Mouse (Mus musculus) neural tube, embryonic 15.5 days (tissue): ENCODE results near the gene Csk. TPM values are rescaled to one million over a fixed set of nuclear protein-coding genes. Genes with fewer than 3 reads are reported as not detected.

Experiments
- ATAC-seq: fragments of 200-750 bp; cut with Nextera tagmentation; 2 replicates; pipeline ENCODE4 v1.8.0; 2017; ENCODE audit warnings: mild to moderate bottlenecking, moderate TSS enrichment, moderate library complexity; ENCODE audit not compliant: low FRiP score
- H3K27ac ChIP-seq: fragments of 300-500 bp; sonication (generic); replicated peaks from 2 replicates; pipeline ENCODE4 v1.5.1; 2015; ENCODE audit warnings: mild to moderate bottlenecking, inconsistent platforms
- H3K27me3 ChIP-seq: fragments of 300-500 bp; sonication (generic); replicated peaks from 2 replicates; pipeline ENCODE4 v1.6.1; 2015; ENCODE audit warnings: inconsistent platforms
- H3K36me3 ChIP-seq: fragments of 300-500 bp; sonication (generic); 2 replicates; pipeline ENCODE4 v1.6.1; 2015; ENCODE audit warnings: inconsistent platforms
- H3K4me1 ChIP-seq: fragments of 300-500 bp; sonication (generic); 2 replicates; pipeline ENCODE4 v1.6.1; 2015; ENCODE audit warnings: inconsistent platforms
- H3K4me2 ChIP-seq: fragments of 300-500 bp; sonication (generic); 2 replicates; pipeline ENCODE4 v1.6.1; 2015; ENCODE audit warnings: inconsistent platforms, mild to moderate bottlenecking, moderate library complexity
- H3K4me3 ChIP-seq: fragments of 300-500 bp; sonication (generic); replicated peaks from 2 replicates; pipeline ENCODE4 v1.5.1; 2015; ENCODE audit warnings: mild to moderate bottlenecking, inconsistent platforms
- H3K9ac ChIP-seq: fragments of 300-500 bp; sonication (generic); replicated peaks from 2 replicates; pipeline ENCODE4 v1.6.1; 2015; ENCODE audit warnings: mild to moderate bottlenecking, inconsistent platforms
- H3K9me3 ChIP-seq: fragments of 300-500 bp; sonication (generic); replicated peaks from 2 replicates; pipeline ENCODE4 v1.6.1; 2016; ENCODE audit warnings: inconsistent platforms
- WGBS: fragments of 180-500 bp; shearing (Covaris S2); methylation state at CpG from one replicate; pipeline ENCODE4 v1.1.7; 2015; ENCODE audit warnings: mixed read lengths; 5-methylcytosine and 5-hydroxymethylcytosine counted together
- polyA plus RNA-seq: library from polyadenylated mRNA; unstranded; fragments of >200 nt; fragmentation: Nextera tagmentation; extraction: Ambion mirVana; gene quantifications from 2 replicates; pipeline ENCODE4 v1.2.1, GENCODE M21; 2015

The Csk gene
- polyA plus RNA-seq, 1 experiment from 2014 or later: 43.1 TPM

GRCm38 (mm10) chr9:57613975-57614374 lies 39.5 kb downstream of the Csk start:
- H3K9me3 ChIP-seq: no peaks in the 10 kb centered on the region
- no peak overlapping the region for H3K4me3 ChIP-seq
- no peaks in the 10 kb centered on the region for H3K27me3 ChIP-seq
- no peak for ATAC-seq
- 76% methylated on average over 7 of the region's 7 CpGs for WGBS
- H3K36me3 ChIP-seq: no peaks in the 10 kb centered on the region
- no peak overlapping the region for H3K4me2 ChIP-seq
- no peaks in the 10 kb centered on the region for H3K4me1 ChIP-seq
- no peak overlapping the region for H3K27ac ChIP-seq
- H3K9ac ChIP-seq: no peak overlapping the region

GRCm38 (mm10) chr9:57612587-57612986 lies 40.8 kb downstream of the Csk start:
- H3K27ac ChIP-seq: no peak overlapping the region
- H3K9ac ChIP-seq: no peak overlapping the region
- ATAC-seq: no peak
- H3K4me3 ChIP-seq: no peak overlapping the region
- no peaks in the 10 kb centered on the region for H3K9me3 ChIP-seq
- peaks cover 6% of the 10 kb centered on the region; the same call in 1 of the 2 replicates for H3K27me3 ChIP-seq
- no peak overlapping the region for H3K4me2 ChIP-seq
- H3K4me1 ChIP-seq: no peaks in the 10 kb centered on the region
- 88% methylated on average over 7 of the region's 7 CpGs for WGBS
- no peaks in the 10 kb centered on the region for H3K36me3 ChIP-seq

GRCm38 (mm10) chr9:57610359-57610826 lies 43.0 kb downstream of the Csk start:
- Histone ChIP-seq H3K4me3 (no peak overlapping the region), H3K4me2 (no peak overlapping the region), H3K4me1 (peaks cover 10% of the 10 kb centered on the region), H3K9ac (no peak overlapping the region), H3K9me3 (no peaks in the 10 kb centered on the region), H3K27ac (no peak overlapping the region), H3K27me3 (peaks cover 19% of the 10 kb centered on the region), H3K36me3 (no peaks in the 10 kb centered on the region)
- ATAC-seq: no peak
- 52% methylated on average over 3 of the region's 3 CpGs for WGBS

- Histone ChIP-seq H3K36me3 (no peaks in the 10 kb centered on the region), H3K4me2 (no peak overlapping the region), H3K4me3 (no peak overlapping the region), H3K9ac (no peak overlapping the region), H3K27ac (no peak overlapping the region), H3K4me1 (peaks cover 10% of the 10 kb centered on the region), H3K9me3 (no peaks in the 10 kb centered on the region), H3K27me3 (peaks cover 24% of the 10 kb centered on the region)
- 71% methylated on average over 3 of the region's 3 CpGs for WGBS
- no peak for ATAC-seq
Observed at GRCm38 (mm10) chr9:57609803-57610202, 43.6 kb downstream of the Csk start.

GRCm38 (mm10) chr9:57606139-57606851 lies 47.1 kb downstream of the Csk start, which contains the start of gene Cplx3:
Cplx3 (minus strand) TSS chr9:57606281.
- no peaks in the 10 kb centered on the region for H3K36me3 ChIP-seq
- H3K4me3 ChIP-seq: peak within 1 kb of the TSS; percentile 26
- peaks cover 13% of the 10 kb centered on the region for H3K4me1 ChIP-seq
- peaks cover 28% of the 10 kb centered on the region for H3K27me3 ChIP-seq
- 0 out of 2 replicates have a peak, but pooled peaks have one; percentile 39 for ATAC-seq
- no peaks in the 10 kb centered on the region for H3K9me3 ChIP-seq
- WGBS: 4% methylated on average over 24 of the region's 24 CpGs
- H3K27ac ChIP-seq: no peak within 1 kb of the TSS
- 0 out of 2 replicates have a peak within 1 kb of the TSS, but pooled peaks have one; percentile 17 for H3K9ac ChIP-seq
- peak within 1 kb of the TSS; percentile 54 for H3K4me2 ChIP-seq

GRCm38 (mm10) chr9:57605503-57605902 lies 47.9 kb downstream of the Csk start:
- Histone ChIP-seq H3K27ac (no peak overlapping the region), H3K9me3 (no peaks in the 10 kb centered on the region), H3K4me2 (no peak overlapping the region), H3K36me3 (no peaks in the 10 kb centered on the region), H3K4me3 (no peak overlapping the region), H3K9ac (no peak overlapping the region), H3K4me1 (peaks cover 18% of the 10 kb centered on the region), H3K27me3 (peaks cover 28% of the 10 kb centered on the region)
- ATAC-seq: no peak
- WGBS: 28% methylated on average over 9 of the region's 9 CpGs

GRCm38 (mm10) chr9:57604875-57605274 lies 48.6 kb downstream of the Csk start:
- Histone ChIP-seq H3K4me1 (peaks cover 18% of the 10 kb centered on the region), H3K9ac (no peak overlapping the region), H3K4me2 (no peak overlapping the region), H3K9me3 (no peaks in the 10 kb centered on the region), H3K36me3 (no peaks in the 10 kb centered on the region), H3K27ac (no peak overlapping the region), H3K27me3 (peaks cover 28% of the 10 kb centered on the region), H3K4me3 (no peak overlapping the region)
- ATAC-seq: no peak
- WGBS: 86% methylated on average over 4 of the region's 4 CpGs

- 68% methylated on average over 8 of the region's 8 CpGs for WGBS
Observed at GRCm38 (mm10) chr9:57602098-57602497, 51.3 kb downstream of the Csk start.

GRCm38 (mm10) chr9:57601353-57601706 lies 52.1 kb downstream of the Csk start:
- H3K9ac ChIP-seq: no peak overlapping the region
- H3K4me2 ChIP-seq: no peak overlapping the region
- peaks cover 26% of the 10 kb centered on the region for H3K4me1 ChIP-seq
- no peak overlapping the region for H3K4me3 ChIP-seq
- peaks cover 18% of the 10 kb centered on the region for H3K27me3 ChIP-seq
- 0 out of 2 replicates have a peak, but pooled peaks have one; percentile 33 for ATAC-seq
- 67% methylated on average over 2 of the region's 2 CpGs for WGBS
- H3K27ac ChIP-seq: peak overlapping the region; percentile 51; the same call in 1 of the 2 replicates
- H3K9me3 ChIP-seq: no peaks in the 10 kb centered on the region
- H3K36me3 ChIP-seq: peaks cover 3% of the 10 kb centered on the region; the same call in 1 of the 2 replicates

More at GRCm38 (mm10) chr9:57602098-57602497, 51.3 kb downstream of the Csk start:
- H3K4me1 ChIP-seq: peaks cover 30% of the 10 kb centered on the region
- H3K9ac ChIP-seq: no peak overlapping the region
- no peak overlapping the region for H3K27ac ChIP-seq
- ATAC-seq: no peak
- H3K4me2 ChIP-seq: no peak overlapping the region
- H3K9me3 ChIP-seq: no peaks in the 10 kb centered on the region
- H3K36me3 ChIP-seq: no peaks in the 10 kb centered on the region
- H3K4me3 ChIP-seq: no peak overlapping the region
- H3K27me3 ChIP-seq: peaks cover 23% of the 10 kb centered on the region

GRCm38 (mm10) chr9:57600620-57601352 lies 52.6 kb downstream of the Csk start:
- peaks cover 6% of the 10 kb centered on the region; the same call in 1 of the 2 replicates for H3K36me3 ChIP-seq
- H3K9me3 ChIP-seq: no peaks in the 10 kb centered on the region
- WGBS: 16% methylated on average over 3 of the region's 3 CpGs
- ATAC-seq: no peak
- no peak overlapping the region for H3K4me3 ChIP-seq
- peaks cover 13% of the 10 kb centered on the region for H3K27me3 ChIP-seq
- no peak overlapping the region for H3K9ac ChIP-seq
- no peak overlapping the region for H3K27ac ChIP-seq
- H3K4me2 ChIP-seq: no peak overlapping the region
- H3K4me1 ChIP-seq: peaks cover 20% of the 10 kb centered on the region; the same call in 1 of the 2 replicates

GRCm38 (mm10) chr9:57598851-57599563 lies 54.4 kb downstream of the Csk start:
- Histone ChIP-seq H3K9ac (no peak overlapping the region), H3K27me3 (no peaks in the 10 kb centered on the region), H3K9me3 (no peaks in the 10 kb centered on the region), H3K4me1 (peaks cover 20% of the 10 kb centered on the region; the same call in 1 of the 2 replicates), H3K4me3 (no peak overlapping the region), H3K27ac (no peak overlapping the region), H3K4me2 (no peak overlapping the region), H3K36me3 (peaks cover 20% of the 10 kb centered on the region)
- WGBS: 68% methylated on average over 8 of the region's 8 CpGs
- no peak for ATAC-seq
